Mouse (Mus musculus) retina, postnatal 7 days (tissue): Measurements from ENCODE around the gene 1700020N01Rik.

Experiments
- DNase-seq: peaks from one replicate; pipeline ENCODE4 v3.0.0-alpha.2; 2012; ENCODE audit warnings: low read depth, low spot score

1700020N01Rik gene

DNA sequence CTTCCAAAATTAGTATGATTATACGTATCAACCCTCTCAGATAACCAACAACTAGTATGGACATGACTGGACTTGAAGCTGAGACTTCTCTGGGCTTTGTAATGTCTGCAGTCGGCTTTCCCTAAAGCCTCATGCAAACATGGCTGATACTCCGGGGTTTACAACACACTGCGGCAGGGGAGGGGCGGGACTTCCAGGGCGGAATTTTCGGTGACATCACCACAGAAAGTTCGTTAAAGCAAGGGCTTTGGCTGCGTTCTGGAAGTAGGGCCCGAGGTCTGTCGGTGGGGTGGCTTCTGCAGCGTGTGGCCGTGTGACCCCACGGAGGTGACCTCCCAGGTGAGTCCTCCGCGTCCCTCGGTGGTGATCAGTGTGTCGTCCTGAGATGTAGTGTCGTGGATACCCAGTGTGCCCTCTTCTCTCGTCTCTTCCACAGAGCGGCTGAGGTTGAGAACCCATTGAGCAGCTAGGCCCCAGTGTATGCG is at the start of gene 1700020N01Rik:
1700020N01Rik (plus strand) TSS at position 250 of the 485 bp plus-strand sequence.
- no peak for DNase-seq

DNA sequence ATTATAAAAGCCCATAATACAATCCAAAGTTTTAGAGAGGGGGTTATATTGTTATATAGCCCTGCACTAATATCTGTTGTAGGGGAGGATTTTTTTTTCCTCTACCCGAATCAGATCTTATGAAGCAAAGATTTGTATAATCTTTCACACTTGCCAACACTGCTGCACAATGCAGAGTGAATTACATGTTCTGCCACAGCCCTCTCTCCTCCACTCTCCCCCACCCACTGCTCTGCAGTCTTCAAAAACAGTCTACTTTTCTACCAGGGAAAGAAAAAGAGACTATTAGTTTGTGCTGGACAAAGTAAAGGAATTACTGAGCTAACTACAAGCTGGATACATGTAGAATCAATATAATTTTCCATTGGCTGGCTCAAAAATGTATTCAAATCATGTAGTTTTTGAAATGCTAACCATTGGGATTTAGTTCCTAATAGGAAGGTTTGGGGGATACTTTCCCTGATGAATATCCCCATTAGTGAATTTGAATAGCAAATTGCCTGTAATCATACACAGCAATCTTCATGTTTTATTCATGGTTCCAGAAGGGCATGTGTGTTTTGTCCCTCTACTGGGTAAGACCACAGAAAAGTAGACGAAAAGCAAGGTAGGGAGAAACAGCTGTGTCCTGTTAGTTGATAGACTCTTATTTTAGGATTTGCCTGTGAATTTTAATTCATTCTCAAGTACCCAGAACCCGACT is 49.2 kb upstream of the 1700020N01Rik start:
- no peak for DNase-seq

DNA sequence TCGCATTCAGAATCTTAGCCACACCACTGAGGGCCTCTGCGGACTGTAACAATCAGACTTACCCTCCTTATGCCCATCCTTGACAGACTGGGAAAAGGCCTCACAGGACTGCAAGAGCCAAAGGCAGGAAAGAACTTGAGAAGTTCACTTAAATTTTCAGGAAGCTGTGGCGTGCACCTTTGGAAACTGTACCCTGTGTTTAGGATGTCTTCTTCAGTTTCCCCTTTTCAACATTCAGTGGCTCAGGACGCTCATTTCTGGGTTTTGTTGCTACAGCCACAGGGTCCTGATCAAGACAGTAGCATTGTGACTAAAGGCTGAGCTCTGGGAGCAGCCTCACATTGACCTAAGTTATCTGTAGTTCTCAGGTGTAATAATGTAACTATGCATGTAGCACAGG is 48.2 kb upstream of the 1700020N01Rik start:
- DNase-seq = no peak

DNA sequence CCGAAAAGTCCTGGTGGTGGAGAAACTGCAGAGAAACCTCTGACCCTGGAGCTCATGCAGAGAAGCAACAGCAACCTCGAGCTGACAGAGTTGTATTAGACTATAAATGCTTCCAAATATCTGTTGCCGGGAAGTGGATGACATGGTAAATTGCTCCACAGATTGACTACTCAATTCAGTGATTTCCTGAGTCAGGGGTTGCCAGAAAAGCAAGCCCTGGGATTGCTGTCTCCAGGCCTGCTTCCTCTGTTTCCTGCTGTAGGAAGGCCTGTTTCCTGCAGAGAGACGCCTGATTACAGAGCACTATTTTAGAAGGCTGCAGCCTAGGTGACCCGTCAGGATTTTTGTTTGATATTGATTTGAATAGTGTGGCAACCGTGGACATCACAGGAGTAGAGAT is 47.5 kb upstream of the 1700020N01Rik start:
- no peak for DNase-seq

DNA sequence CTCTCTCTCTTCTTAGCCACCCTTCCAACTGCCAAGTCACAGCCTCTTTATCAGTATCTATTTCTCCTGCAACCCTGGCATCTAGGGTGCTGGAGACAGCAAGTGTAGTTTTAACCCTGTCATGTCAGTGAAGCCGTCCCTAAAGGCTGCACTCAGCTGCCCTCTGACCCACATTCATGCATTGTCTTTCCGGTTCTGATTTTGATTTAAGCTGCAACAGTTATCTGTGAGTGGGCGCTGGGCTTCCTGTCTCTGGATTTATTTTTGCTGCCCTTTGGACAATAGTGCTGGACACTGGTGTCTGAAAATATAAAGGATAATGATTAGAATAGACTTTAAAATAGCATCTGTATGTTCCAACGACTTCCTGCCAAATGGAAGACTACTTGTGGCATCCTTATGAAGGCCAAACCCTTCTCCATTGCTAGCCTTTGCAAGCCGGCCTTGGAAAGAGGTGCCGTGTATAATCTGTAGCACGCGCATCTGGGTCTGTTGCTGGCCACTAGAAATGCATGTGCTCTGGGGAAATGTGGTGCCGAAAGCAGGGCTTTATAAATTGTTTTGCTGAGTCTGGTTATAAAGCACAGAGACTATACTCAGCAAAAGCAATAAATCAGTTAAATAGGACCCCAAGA is 44.0 kb upstream of the 1700020N01Rik start:
- no peak for DNase-seq

DNA sequence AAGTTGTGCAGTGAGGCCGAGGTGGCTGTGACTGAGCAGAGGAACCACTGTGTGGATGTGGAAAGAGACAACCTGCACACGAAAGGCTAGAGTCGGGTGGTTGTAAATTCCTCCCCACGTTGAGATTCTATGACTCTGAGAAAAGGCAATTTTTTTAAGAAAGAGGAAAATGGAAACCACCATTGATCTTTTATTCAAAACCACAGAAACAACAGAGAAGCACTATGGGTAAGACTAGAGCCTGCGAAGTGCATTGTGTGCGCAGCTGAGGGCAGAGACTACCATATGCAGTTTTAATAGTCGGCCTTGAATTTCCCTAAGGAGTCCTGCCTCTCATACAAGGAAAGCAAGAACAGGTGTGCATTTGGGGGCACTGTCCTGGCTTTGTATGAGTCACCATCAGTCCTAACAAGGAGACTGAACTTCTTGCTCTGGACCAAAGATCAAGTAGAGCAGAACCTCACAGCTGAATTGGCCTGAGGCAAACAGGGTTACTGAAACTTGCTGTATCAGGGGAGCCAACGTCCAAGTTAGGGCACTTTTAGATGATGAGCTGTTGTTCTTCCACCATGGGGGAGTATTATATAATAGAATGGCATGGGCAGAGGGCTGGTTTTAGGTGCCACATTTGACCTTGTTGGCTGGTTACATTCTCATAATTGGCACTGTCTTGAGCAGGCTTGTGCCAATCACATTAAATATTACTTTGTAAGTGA is 39.8 kb upstream of the 1700020N01Rik start:
- DNase-seq = no peak

DNA sequence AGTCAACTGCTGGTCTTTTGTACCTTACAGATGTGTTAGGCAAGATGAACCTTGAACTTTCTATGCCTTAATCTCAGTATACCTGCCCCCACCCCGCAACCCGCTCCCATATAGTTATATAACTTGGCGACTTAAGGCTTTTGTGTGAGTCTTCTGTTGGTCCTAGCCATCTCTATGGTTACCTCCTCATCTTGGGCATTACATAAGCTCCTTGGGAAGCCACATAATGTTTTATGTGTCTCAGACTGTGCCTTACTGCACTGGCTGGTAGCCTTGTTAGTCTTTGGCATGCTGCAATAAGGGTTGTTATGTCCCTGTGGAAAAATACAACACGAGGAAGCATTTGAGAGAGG is 39.3 kb upstream of the 1700020N01Rik start:
- DNase-seq = no peak

DNA sequence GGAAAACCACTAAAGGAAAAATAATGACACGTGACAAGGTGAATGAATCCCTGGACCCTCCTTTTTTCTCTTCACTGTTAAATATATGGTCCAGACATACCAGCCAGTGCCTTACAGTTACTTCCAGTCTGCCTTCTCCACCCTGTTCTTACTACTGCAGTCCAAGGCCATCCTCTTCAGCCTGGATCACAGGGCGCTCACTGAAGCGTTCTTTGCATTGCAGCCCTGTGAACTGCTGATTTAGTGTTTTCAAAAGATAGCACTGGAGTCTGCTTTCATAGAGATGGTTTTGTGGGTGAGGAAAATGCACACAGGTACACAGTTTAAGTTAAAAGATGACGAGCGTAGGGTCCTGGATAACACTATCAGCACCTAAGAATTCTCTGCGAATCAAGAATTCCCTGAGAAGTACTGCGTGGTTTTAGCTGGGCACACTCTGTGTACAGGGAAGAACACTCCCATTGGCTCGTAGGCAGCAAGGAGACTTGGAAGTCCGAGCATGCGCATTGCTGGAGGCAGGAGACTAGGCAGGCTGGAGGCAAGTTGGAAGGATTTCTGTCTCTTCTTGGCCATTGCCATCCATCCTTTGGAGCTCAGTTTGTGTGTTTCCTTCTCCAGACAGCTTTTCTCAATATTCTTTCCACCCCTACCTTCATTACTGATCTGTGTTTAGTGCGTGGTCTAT is 37.9 kb upstream of the 1700020N01Rik start:
- no peak for DNase-seq

DNA sequence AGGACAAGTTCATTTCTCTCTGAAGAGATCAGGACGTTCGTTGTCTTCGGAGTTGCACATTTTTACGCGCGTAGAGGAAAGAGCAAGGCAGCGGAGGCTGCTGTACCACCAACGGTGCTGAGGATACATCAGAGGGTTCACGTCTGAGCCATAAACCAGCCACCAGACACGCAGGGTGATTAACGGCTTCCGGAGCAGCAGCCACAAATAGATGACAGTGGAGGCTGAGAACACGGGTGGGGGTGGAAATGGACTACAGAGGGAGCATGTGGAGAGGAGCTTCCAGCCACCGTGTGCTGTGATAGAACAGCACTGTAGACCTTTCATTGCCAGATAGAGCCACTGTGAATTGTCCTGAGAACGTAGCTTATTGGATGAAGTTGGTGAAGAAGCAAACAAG is 33.2 kb upstream of the 1700020N01Rik start:
- DNase-seq = no peak

DNA sequence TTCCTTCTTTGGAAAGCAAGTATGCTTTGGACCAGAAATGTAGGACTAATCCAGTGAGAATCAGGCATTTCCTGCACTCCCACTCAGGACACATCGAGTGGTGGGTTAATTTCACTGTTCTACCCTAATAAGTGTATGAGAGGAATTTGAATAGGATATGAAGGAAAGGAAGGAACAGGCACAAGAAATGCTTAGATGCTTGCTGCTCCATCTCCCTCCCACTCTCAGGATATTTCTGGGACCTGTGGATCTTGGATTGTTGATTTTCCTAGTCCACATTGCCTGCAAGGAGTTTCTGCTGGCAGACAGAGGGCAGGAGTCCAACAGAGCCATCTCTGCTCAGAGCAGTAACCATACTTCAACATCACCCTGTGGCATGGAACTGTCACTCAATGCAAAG is 31.8 kb upstream of the 1700020N01Rik start:
- DNase-seq = no peak

DNA sequence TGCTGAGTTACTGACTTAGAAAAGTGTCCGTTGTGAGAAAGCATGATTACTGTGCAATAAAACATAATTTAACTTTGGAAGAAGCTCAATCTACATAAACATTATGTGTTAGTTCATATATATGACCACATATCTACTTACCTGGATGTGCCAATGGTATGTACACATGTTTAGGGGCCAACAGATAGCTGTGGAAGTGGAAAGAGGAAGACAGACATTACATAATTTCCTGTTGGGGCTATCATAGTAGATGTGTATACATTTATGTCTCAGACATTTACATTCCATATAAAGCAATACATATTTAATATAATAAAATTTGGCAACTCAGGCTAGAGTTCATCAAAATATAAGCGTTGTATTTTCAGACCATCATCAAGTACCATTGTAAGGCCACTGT is 29.5 kb upstream of the 1700020N01Rik start:
- no peak for DNase-seq

DNA sequence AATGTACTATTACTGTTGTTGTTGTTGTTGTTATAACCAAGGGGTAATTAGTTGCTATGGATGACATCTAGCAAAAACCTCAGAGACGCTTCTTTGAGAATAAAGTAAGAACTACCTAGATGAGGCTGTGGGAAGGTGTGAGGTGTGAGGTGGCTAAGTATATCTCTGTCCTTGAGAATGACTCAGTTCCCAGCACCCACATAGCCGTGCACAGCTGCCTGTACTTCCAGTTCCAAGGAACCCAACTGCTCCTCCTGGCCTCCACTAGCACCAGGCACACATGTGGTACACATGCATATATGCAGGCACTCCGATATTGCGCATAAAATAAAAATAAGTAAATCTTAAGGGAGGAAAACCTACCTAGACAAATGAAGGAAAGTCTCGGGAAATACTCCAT is 28.8 kb upstream of the 1700020N01Rik start:
- no peak for DNase-seq

DNA sequence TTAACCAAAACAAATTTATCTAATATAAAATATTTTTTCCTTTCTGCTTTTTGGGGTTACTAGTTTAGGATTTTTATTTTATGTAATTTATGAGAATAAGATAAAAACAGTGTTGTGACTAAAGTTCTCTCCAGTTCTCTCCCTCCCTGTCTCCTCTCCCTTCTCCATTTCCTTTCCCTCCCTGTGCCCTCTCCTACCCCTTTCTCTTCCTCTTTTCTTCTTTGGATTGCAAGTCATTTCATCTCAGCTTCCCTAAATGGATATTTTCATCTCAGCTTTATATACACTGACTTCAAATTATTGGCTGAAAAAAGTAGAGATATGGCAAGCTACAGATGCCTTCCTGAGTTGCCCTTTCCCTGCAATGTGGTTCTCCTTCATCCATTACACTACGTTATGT is 26.9 kb upstream of the 1700020N01Rik start:
- DNase-seq = no peak

DNA sequence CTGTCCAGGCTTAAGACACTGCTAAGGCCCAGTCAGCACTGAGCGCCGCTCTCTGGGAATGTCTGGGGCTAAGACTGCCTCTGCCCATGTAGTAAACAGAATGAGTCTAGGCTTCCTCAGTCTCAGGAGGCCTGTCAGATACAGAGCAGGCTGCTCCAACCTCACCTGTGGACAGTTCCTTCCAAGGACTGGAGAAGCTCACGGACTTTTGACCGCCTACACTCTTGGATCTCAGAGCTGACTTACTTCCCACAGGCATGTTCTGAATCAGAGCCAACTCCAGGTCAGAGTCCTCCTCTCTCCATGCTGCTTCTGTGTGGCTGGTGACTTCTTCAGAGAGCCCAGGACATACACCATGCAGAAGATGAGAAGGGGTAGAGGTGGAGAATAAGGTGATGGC is 21.3 kb upstream of the 1700020N01Rik start:
- DNase-seq = no peak

DNA sequence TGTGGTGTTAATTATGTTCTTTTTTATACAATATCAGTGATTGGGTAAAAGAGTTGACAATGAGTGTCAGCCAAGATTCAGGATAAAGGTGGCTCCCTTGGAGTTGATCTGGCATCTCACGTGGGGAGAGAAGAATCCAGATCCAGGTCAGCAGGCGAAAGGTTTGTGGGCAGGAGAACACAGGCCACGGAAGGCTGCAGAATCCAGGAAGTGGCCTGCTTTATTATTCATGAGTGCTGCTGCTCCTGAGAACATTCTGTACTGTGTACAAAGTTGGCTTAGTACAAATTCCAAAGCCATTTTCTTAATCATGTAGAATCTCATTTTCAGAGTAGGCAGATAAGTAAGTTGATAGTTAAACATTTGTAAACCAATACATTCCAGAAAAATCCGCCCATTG is 19.2 kb upstream of the 1700020N01Rik start:
- no peak for DNase-seq

DNA sequence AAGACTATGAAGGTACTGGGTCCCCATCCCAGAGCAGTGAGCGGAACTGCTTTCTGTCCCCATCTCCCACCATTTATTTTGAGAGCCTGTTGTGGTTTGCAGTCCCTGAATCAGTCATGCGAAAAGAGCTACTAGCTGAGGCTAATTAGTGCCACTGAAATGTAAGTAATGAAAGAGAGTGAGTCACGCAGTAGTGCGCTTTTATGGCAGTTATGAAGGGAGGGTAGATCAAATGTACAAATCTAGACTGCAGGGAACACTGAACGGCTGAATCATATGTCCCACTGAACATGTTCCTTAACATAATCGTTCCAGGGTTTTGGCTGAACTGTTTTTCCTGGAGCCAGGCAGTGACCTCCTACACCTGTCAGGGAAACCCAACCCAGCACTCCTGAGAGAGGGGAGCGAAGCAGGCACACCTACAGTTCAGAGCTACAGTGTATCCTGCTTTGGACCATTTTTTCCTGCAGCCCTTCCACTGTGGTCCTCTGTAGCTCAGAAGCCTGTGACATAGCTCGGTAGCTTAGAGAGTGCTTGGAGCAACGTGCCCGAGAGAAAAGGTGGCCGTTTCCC is 17.1 kb upstream of the 1700020N01Rik start:
- DNase-seq = no peak

DNA sequence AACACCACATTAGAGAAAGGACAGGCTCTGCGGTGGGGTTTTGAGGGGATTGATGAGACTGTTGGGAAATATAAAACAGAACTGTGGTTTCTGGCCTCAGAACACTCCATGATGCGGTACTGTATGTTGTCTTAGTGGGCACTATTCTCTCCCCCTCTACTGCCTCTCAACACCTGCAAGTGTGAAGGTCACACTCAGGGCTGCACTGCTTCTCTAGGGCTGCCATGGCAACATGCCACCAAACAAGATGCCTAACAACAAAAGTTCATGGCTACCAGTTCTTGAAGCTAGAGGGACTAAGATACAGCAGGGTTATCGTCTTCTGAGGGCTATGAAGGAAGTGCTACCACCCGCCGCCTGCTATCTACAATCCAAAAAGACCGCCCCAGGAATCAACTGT is 15.1 kb upstream of the 1700020N01Rik start:
- no peak for DNase-seq

DNA sequence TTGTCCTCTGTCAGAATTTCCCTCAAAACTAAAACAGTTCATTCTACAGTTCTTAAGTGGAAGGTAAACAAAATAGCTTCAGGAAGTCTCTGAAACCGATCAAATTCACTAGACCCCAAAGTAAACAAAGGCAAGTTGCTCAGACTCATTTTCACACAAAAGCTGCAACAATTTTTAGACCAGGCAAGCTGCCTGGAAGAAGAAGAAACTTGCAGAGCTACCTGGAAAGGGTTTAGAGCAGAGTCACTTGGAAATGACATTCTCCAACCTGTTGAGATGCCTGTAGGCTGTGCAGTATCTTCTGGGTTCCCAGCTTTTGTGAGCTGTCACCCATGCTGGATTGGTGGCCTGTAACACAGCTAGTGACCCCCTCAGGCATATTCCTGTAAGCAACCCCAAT is 11.4 kb upstream of the 1700020N01Rik start:
- DNase-seq = no peak

DNA sequence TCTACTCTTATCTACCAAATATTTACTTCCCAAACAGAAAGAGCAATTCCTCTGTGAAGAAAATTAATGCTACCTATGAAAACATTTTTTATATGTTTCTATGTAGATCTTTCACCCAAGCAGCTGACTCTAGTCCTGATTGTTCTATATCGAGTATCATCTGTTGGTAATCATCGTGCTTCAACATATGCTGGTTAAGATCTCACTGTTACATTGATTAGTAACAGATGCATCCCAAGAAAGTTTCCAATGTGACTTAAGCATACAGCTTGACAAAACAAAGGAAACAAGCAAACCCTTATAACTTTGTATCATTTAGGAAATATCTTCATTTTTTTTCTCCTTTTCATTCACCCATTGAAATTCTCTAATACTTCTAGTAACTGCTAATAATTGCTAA is 5.9 kb upstream of the 1700020N01Rik start:
- DNase-seq = no peak

DNA sequence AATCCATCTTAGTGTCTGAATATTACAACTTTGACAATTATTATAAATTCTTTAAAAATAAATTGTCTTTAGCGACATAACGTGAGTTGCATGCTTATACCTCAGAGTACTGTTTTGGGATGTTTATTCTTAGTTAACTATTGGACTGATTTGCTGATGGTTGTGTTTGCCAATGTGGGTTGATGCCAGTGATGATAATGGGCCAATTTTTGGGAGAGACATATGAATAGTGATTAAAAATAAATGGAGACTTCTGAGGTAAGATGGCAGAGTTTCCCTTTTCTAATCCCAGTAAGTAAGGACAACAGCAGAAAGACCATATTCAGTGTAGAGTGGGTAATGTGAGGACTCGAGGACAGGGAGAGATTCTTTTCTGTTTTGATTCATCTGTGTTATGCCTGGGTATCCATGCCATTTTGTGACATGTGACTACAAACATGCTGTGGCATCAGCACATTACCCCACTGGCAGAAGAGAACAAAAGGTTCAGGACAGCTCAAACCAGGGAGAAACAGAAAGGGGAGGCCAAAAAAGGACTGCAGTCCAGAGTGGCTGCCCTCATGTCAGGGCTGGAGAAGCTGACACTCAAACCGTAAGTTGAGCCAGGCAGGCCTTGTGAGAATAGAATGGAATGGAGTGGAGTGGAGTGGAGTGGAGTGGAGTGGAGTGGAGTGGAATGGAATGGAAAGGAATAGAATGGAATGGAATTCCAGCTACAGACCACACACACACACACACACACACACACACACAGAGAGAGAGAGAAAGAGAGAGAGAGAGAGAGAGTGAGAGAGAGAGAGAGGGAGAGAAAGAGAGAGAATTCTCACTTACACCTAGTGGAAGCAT is 4.7 kb upstream of the 1700020N01Rik start:
- DNase-seq = no peak

DNA sequence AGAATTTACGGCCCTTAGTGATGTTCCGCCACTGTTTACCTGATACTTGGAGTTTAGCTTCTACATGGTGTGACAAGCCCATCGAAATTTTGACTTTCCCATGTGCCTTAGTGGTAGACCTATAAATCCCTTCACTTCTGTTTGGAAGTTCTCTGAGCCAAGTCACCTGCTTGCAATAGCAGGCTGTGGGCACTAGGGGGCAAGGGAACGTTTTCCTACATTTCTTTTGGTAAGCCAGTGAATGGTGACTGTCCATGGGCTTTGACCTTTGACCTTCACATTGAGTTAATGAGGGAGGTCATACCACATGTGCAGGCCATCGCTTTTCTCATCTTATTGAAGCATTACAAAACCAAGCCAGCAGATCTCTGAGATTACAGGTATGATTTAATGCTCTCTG is 8.0 kb downstream of the 1700020N01Rik start:
- peak; percentile 9 for DNase-seq
